Mouse (Mus musculus) thymus, adult 18-20 months (tissue): ENCODE measurements around the gene Gipc3.
A peak's percentile ranks its signal among the peaks of the same experiment; 100 is the strongest.

Experiments
- DNase-seq, 2 experiments: peaks; one replicate each; pipeline ENCODE4 v3.0.0; 2022; ENCODE audit warnings: mixed read lengths in 2 of 2

Gene Gipc3

DNA sequence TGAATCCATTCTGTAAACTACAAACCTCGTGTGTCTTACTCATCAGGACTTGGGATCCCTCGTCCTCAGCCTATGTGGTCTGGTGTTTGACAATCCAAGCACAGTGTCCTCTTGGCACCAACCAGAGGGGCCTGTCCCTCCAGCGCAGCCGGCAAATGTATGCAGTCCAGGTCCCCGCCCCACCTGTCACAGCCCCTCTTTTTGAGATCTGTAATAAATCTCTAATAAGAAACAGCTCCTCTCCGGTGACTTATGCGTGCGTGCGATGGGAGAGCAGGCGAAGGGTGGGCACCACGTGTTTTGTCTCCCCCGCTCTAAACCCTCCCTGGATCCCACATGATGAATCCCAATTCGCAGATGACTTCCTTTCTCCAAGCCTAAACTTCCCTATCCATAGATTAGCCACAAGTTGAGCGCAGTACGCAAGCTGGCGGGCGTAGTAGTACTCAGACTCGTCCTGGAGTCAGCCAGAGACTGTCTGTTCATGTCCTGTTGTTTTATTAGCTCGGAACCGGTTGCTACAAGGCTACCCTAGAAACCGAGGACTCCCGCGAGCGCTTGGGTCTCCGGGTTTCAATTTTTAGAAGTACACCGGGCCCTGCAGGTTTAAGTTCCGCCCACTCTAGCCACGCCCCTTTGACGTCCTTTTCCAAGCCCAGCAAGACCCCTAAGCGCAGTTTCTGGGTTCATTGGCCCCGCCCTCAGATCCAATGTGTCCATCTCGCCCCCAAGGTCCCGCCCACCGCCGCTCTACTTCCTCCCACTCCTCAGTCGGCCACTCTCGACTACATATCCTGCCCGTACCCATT, 23.1 kb downstream of the Gipc3 start:
- DNase-seq = no peak

DNA sequence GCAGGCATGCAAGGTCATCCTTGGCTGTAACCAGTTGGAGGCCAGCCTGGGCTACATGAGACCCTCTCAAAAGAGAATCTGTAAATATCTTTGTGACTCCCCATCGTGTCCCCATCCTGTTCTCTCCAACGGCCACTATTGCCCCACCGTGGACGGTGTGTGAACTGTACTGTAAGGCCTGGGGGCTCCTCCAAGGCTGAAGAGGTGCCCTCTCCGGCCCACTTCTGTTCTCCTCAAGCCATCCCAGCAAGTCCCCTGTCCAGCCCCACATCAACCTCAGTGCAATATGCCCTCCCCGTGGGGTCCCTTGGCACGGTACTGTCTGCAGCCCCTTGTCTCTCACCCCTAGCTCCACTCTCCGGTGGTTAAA, 23.8 kb downstream of the Gipc3 start:
- no peak for DNase-seq

DNA sequence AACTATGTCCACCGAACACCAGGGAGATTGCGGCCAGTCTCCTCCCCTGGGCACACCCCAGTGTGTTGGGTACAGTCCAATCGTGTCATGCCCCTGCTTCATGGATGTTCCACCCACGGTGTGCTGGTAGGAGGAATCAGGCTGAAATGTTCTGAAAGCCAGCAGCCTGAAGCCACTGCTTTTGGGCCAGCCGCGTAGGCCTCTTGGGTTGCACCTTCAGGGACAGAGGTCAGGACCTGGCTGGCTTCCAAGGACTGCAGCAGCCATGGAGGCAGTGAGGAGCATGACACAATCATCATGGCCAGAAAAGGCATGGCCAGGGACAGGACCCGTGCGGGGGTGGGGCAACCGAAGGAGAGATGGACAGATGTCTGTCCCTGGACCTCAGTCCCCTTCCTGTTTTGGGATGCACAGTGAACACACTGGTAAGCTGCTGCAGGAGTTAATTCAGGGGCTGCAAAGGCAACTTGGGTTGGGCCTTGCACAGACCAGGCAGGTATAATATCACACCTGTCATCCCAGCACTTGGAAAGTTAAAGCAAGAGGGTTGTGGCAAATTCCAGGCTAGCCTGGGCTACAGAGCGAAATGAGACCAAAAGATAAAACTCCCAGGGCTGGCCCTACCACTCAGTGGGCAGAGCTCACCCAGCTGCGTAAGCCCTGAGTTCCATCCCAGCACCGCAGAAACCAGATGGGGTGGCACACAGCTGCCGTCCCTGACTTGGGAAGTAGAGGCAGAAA, 24.3 kb downstream of the Gipc3 start:
- no peak for DNase-seq

DNA sequence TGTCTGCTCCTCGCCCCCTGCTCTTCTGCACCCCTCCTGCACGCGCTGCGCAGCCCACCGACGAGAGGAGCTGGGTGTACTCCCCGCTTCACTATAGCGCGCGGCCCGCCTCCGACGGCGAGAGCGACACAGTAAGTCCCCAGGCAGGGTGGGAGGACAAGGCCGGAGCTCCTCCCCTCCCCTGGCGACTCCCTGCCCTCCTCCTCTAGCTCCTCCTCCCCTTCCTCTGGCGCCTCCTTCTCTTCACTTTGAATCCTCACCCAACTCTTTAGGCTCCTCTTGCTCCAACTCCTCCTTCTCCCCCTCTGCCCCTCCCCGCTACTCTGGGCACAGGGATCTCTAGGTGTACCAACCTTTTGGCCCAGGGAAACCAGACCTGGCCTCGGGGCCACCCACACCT, 25.8 kb downstream of the Gipc3 start:
- DNase-seq = peak in 1 of 2 experiments; percentile 50

DNA sequence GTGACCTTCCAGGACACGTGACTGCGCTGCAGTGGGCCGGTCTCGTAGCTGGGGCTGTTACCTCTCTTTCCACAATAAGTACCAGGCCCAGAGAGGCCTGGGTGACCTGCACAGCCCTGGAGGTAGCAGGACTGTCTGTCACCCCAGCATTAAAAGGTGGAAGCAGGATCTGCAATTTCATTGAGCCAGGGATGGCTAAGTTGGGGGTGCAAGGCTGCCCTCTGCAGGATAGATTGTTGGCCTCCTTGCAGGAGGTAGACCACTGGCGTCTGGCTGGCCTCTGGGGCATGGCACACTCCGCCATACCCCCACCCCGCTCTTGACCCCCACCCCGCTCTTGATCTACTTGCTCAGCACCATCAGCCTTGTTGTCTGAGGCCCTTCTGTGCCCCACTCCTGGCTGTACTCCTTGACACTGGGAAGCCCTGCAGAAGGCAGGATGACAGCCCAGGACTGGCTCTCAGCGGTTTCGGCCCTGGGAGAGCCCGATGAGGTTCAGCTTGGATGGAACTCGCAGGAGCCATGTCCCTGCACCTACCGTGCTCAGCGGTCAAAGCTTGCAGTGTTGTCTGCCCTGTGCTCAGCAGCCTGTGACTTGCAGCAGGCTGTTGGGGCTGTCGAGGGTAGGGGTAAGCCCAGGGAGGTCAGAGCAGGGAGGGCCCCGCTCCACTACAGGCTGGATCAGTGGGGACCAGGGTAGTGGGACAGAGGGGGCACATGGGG, 26.6 kb downstream of the Gipc3 start:
- DNase-seq = no peak

DNA sequence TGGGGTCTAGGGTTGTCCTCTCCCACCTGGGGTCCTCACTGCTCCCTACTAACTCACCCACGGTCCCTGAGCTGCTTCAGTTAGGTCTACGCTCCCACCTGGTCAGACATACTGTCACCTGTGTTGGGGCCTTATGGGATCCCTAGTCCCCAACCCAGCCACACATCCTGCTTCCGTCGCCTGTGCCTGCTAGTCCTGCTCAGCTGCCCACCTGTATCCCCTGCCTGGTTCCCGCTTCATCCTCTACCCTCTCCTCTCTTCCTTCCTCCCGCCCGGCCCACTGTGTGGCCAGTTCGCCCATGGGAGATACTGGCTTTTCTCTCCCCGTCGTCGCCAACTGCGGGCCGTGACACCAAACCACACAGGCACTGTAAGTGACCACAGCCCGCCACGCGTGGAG, 27.5 kb downstream of the Gipc3 start:
- no peak for DNase-seq

DNA sequence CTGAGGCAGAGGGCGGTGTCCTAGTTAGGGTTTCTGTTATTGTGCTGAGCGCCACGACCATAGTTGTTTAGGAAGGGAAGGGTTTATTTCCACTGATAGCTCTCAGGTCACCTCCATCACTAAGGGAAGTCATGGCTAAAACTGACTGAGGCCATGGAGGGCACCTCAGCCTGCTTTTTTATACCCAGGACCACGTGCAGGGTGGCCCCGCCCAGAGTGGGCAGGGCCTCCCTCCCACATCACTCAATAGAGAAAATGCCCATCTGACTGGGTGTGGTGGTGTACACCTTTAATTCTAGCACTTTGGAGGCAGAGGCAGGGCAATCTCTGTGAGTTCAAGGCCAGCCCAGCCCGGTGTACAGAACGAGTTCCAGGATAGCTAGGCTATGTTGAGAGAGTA, 28.9 kb downstream of the Gipc3 start:
- no peak for DNase-seq

DNA sequence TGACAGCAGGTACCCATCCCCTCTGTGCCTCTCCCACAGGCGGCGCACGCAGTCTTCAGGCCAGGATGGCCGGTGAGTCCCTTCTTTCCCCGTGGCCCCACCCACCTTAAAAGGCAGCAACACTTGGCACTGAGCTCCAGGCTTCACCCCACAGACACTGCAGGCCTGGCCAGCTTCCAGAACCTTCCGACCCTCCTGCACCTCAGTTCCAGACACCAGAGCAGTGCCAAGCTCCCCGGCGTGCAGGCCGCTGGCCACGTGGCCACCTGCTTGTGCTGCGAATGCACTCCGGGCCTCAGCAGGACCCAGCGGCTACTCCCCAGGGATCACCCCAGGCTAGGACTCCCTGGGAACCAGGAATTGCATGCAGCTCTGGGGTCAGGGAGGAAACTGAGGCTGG, 29.5 kb downstream of the Gipc3 start:
- no peak for DNase-seq

DNA sequence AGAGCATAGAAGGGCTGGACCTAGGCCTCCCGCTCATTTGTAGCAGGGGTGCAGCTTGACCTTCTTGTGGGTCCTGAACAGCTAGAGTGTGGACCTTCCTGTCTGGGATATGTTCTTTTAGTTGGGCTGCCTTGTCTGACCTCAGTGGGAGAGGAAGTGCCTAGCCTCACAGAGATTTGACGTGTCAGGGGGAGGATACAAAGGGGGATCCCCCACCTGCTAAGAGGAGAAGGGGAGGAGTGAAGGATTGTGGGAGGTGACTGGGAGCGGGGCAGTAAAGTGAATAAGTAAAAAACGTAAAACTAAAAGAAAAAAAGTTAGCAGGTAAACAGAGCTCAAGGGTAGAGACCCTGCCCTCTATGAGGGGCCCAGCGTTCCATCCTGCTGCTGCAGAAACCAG, 33.5 kb downstream of the Gipc3 start:
- DNase-seq = no peak

DNA sequence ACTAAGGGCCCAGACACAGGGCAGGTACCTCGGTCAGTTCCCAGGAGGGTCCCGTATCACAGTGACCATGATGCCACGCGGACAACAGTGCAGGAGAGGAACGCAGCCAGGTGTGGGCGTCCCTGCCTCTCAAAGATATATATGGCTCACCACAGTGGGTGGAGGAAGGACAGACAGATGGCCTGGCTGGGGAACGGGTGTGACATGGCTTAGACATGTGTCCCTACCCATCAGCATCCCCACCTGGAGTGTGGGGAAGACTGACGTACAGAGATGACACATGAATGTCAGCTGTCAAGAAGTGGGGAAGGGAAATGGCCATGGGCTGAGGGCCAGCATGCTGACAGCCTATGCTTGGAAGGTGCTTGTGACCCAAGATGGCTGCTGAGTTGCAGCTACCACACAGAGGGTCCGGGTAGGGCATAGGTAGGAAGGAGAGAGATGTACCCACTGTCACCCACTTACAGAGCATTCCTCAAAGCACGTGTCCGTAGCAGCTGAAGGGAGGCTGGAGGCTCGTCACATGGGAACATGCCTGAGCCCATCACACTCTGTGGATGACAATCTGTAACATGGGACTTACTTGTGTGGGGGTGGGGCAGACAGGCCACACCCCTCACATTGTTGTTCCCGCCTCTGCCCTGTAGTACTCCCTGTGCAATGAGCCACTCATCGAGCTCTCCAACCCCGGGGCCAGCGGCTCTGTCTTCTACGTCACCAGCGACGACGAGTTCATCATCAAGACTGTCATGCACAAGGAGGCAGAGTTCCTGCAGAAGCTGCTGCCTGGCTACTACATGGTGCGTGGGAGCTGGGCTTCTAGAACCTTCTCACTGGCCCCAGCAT, 36.0 kb downstream of the Gipc3 start:
- no peak for DNase-seq

DNA sequence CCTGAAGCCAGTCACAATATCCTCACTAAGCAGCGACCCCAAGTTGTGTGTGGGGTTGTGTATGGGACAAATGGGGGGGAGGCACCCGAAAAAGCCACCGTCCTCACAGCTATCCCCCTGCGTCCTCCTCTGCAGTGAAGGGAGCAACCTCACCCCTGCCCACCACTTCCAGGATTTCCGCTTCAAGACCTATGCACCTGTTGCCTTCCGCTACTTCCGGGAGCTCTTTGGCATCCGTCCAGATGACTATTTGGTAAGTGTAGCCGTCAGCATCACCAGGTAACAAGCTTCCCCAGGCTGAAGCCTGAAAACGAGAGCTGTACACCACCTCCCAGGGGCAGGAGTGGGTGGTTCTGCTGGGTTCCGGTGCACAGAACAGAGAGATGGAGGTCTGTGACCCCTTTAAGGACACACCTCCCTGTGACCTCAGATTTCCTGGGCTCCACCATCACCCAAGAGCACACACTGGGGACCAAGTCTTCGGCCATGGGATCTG, 36.8 kb downstream of the Gipc3 start:
- no peak for DNase-seq

DNA sequence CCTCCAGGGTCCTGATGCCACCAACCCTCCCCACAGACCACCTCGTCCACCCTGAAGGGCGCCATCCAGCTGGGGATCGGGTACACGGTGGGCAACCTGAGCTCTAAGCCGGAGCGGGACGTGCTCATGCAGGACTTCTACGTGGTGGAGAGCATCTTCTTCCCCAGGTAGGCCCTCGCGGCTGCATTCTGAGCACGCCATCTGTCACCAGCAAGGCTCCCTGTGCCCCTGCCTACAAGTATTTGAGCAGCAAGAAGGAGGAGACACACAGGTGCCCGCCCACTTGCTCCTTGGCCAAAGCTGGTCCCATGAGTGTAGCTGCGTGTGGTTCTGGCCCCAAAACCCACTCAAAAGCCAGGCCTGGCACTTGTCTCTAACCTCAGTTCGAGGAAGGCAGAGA, 37.4 kb downstream of the Gipc3 start:
- DNase-seq = no peak

DNA sequence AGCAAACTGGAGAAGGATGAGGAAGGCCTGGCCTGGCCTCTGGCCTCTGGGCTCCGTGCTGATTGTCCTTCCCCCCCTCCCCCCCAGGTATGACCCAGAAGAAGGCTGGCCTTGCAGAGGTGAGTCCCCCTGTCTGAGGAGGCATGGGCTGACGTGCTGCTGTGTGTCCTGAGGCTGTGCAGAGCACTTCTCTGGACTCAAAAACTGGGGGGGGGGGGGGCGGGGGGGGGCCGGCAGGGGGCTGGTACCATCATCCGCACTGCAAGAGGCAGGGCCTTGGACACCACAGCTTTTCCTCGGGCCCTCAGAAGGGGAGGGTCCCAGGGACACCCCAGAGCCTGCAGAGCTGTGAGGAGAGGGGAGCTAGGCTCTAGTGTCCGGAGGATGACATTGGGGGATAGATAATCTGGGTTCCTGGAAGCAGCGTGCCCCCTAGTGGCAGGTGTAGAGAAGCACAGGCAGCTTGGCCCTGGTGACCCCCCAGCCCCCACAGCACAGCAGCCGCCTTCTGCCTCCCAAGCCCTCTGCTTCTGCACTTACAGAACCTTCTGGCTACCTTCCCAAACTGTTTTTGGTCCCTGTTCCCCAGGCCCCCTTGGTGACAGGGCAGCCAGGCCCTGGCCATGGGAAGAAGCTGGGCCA, 38.3 kb downstream of the Gipc3 start:
- peak; percentile 46 to 60 for DNase-seq

DNA sequence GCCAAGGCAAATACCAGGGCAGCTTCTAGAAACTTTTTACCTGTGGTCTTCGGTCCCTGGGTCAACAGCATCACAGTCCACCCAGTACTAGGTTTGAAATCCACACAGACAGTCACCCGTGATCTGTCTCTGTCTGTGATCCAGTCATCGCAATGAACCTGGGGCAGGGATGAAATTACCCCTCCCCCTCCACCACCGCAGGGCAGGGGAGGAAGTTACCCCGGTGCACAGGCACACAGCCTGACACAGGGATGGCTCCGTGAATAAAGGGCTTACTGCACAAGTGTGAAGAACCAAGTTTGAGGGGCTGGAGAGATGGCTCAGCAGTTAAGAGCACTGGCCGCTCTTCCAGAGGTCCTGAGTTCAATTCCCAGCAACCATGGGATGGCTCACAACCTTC, 39.3 kb downstream of the Gipc3 start:
- DNase-seq = peak; percentile 50 to 66

DNA sequence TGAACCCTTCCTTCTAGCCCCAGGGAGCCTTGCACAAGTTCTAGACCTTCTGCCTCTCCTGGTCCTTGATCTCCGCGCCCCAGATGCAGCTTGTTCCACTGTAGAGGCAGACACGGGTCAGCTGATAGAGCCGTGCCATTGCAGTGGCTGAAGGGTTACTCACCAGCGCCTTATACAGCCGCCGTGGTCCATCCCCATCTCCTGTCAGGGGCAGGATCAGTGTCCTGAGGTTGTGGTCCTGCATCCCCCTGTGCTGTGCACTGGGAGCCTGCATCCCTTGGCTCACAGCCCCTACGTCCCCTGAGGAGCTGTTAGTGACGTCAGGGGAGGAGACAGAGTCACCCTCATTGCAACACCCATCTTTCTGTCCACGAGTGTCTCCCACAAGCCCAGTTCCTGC, 39.8 kb downstream of the Gipc3 start:
- no peak for DNase-seq

DNA sequence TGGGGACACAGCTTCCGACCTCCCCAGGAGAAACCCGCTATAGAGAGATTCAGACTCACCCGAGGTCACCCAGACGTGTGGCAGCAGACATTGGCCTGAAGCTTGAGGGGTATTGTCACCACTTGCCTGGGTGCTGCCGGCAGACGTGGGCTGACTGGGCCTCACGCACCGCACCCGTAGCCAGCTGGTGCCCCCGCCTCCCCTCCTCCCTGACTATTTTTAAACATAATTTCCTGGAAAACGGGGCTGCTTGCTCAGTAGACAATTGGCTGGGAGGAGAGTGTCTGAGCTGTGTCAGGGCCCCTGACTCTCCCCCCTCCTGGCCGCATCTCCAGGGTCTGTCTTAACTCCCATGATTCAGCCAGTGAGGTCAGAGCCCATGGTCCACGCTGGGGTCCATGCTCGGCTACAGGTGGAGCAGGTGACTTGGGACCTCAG, 40.3 kb downstream of the Gipc3 start:
- no peak for DNase-seq

DNA sequence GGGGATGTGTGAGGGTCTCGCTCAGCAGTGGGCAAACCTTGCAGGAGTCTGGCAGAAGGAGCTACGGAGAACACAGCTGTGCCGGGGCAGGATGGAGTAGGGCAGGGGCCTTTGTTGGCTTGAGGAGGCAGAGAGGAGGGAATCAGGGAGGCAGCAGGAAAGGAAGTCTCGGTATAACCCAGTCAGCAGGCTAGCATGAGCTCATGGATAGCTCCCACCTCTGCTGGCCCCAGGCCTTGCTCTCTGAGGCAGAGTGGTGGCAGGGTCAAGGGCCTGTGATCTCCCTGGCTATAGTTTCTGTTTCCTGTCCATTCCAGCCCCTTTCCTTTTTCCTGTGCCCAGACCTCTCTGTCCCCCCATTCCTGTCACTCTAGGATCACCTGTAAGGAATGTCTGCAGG, 40.8 kb downstream of the Gipc3 start:
- DNase-seq = no peak

DNA sequence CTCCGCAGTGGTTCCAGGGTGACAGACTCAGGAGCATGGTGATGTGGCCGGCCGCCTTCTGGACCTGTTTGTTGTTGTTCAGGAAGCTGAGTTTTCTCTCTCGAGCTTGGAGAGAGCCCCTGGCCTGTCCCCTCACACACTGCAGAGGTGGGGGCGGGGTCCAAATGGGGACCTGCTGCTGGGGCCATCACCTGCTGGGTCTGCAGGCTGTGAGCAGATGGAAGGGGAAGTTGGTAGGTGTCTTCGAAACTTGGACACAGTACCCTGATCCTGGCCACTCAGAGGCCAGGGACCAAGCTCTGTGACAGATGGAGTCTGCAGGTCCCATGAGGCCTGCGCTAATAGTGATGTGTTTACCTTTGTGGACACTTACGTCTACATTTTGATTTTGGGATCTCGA, 41.7 kb downstream of the Gipc3 start:
- DNase-seq = no peak

DNA sequence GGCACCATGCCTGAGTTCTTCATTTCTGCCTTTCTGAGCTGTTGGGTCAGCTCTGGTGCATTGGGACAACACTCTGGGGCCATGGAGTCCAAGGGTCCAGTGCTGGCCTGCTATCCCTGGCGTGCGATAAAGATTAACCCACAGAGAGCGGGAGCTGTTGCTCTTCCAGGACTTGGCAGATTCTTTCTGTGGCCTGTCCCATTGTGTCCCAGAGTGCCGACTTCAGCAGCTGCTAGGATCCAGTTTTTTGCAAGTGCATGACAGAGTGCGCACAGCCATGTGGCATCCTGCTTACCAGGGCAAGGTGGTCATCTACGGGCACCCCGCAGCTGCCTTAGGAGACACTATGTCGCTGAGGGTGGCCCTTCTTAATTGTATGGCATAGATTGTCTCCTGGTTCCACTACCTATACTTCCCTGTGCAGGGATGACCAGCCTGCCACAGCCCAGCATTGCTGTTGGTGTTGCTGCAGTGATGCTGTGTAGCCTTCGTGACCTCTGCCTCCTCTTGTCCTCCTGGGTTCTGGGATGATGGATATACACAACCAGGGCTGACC, 42.6 kb downstream of the Gipc3 start:
- no peak for DNase-seq

DNA sequence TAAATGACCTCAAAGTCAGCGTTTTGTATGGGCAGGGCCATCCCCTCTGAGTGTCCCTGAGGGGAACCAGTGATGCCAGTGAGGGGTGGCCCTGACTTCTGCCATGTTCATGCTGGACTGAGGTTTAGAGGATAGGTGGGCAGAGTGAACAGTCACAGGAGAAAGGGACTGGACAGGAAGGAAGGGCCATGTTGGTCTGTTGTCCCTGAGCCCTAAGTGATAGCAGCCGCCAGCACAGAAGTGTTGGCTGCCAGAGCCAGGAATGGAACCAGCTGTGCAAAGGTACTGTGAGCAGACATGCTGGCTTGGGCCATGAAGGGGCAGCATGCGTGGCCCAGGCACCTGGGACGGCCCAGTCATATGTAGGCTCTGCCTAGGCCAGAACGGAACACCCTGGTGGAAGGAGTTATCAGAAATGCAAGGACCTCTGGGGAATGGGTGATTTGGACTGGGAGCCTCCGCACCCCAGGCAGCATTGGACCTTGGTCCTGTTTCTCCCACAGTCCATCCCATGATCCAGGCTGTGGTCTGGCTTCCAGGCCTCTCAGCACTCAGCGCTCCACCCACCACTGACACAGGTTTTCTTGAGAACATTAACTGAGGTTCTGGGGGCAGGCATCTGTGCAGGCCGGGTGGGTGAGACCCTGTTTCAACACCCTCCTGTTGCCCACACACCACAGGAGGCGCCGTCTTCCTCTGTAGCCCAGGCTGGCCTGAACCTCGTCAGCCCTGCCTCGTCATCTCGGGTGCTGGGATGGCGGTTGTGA, 43.3 kb downstream of the Gipc3 start:
- DNase-seq = no peak
